Mouse (Mus musculus): ENCODE data around the gene Klhl33.
A peak's percentile ranks its signal among the peaks of the same experiment; 100 is the strongest.
"Not testable (repeated sequence)": the region's sequence is repeated elsewhere in the genome, so short reads cannot be mapped to it uniquely, and the experiment has no call there.

Klhl33 gene

GRCm38 (mm10) chr14:50903973-50904827 is 6.9 kb upstream of the Klhl33 start:
- DNase-seq (ENCODE audit: low spot score in 2 of 2), result peak in 1 of 2 experiments; percentile 34

- DNase-seq (ENCODE audit: low spot score in 2 of 2), result not testable (repeated sequence)
Observed at GRCm38 (mm10) chr14:50897992-50898391, 685 bp upstream of the Klhl33 start.

- no peak for DNase-seq (ENCODE audit: low spot score in 2 of 2)
Observed at GRCm38 (mm10) chr14:50896747-50897373, 447 bp downstream of the Klhl33 start.

GRCm38 (mm10) chr14:50895985-50896746 is 1.1 kb downstream of the Klhl33 start:
- no peak for DNase-seq (ENCODE audit: low spot score in 2 of 2)

GRCm38 (mm10) chr14:50895407-50895806 is 1.9 kb downstream of the Klhl33 start:
- no peak for DNase-seq (ENCODE audit: low spot score in 2 of 2)

GRCm38 (mm10) chr14:50892541-50893459 is 4.5 kb downstream of the Klhl33 start:
- no peak for DNase-seq (ENCODE audit: low spot score in 2 of 2)

GRCm38 (mm10) chr14:50892091-50892490 is 5.2 kb downstream of the Klhl33 start:
- no peak for DNase-seq (ENCODE audit: low spot score in 2 of 2)

GRCm38 (mm10) chr14:50891621-50892020 is 5.7 kb downstream of the Klhl33 start:
- no peak for DNase-seq (ENCODE audit: low spot score in 2 of 2)

GRCm38 (mm10) chr14:50876236-50876950 is 20.9 kb downstream of the Klhl33 start:
- no peak for DNase-seq (ENCODE audit: low spot score in 2 of 2)

- no peak for DNase-seq (ENCODE audit: low spot score in 2 of 2)
Observed at GRCm38 (mm10) chr14:50875591-50876230, 21.6 kb downstream of the Klhl33 start.

- DNase-seq (ENCODE audit: low spot score in 2 of 2), result no peak
Observed at GRCm38 (mm10) chr14:50875175-50875574, 22.1 kb downstream of the Klhl33 start.

GRCm38 (mm10) chr14:50871284-50871683 is 26.0 kb downstream of the Klhl33 start:
- no peak for DNase-seq (ENCODE audit: low spot score in 2 of 2)

- DNase-seq (ENCODE audit: low spot score in 2 of 2), result peak in 1 of 2 experiments; percentile 11
Observed at GRCm38 (mm10) chr14:50870805-50871143, 26.5 kb downstream of the Klhl33 start.

- DNase-seq (ENCODE audit: low spot score in 2 of 2), result peak; percentile 55 to 74
Observed at GRCm38 (mm10) chr14:50869889-50870804, 27.2 kb downstream of the Klhl33 start, which contains the start of gene Tep1. TSS of gene Tep1 (minus strand) at chr14:50870560.

GRCm38 (mm10) chr14:50868656-50869055 is 28.7 kb downstream of the Klhl33 start:
- DNase-seq (ENCODE audit: low spot score in 2 of 2), result no peak

GRCm38 (mm10) chr14:50868211-50868610 is 29.1 kb downstream of the Klhl33 start:
- DNase-seq (ENCODE audit: low spot score in 2 of 2), result no peak

- no peak for DNase-seq (ENCODE audit: low spot score in 2 of 2)
Observed at GRCm38 (mm10) chr14:50866966-50867365, 30.3 kb downstream of the Klhl33 start.

GRCm38 (mm10) chr14:50865005-50865404 is 32.3 kb downstream of the Klhl33 start:
- DNase-seq (ENCODE audit: low spot score in 2 of 2), result not testable (repeated sequence)

GRCm38 (mm10) chr14:50862641-50863040 is 34.7 kb downstream of the Klhl33 start:
- DNase-seq (ENCODE audit: low spot score in 2 of 2), result no peak
